Mouse (Mus musculus) neutrophil, adult 5-6 weeks (primary cell): ENCODE measurements around the gene Dcp1a. TPM values are rescaled to one million over a fixed set of nuclear protein-coding genes. Genes with fewer than 3 reads are reported as not detected.
A peak's percentile ranks its signal among the peaks of the same experiment; 100 is the strongest.

Source experiments
- ATAC-seq: fragments of 151-379, 151-347 bp; 2 replicates; pipeline ENCODE4 v1.8.0; 2017; ENCODE audit warnings: mild to moderate bottlenecking, moderate TSS enrichment; ENCODE audit not compliant: insufficient number of reproducible peaks, poor library complexity, low FRiP score, severe bottlenecking; ENCODE audit errors: extremely low read depth
- total RNA-seq: library from RNA; stranded (forward); fragments of 200-1000 nt; gene quantifications from 2 replicates; pipeline ENCODE4 v1.2.3, GENCODE M21; 2017

The Dcp1a gene
- total RNA-seq, 1 experiment from 2014 or later: 33.1 TPM

- ATAC-seq: no peak
Measured at GRCm38 (mm10) chr14:30551981-30552380, 72.6 kb downstream of the Dcp1a start.

- peak; percentile 41; the same call in 1 of the 2 replicates for ATAC-seq
Measured at GRCm38 (mm10) chr14:30553185-30553584, 73.8 kb downstream of the Dcp1a start.

- ATAC-seq: no peak
Measured at GRCm38 (mm10) chr14:30556651-30557050, 77.3 kb downstream of the Dcp1a start.

GRCm38 (mm10) chr14:30557730-30558129, 78.4 kb downstream of the Dcp1a start:
- no peak for ATAC-seq

GRCm38 (mm10) chr14:30559321-30559850, 80.1 kb downstream of the Dcp1a start:
- ATAC-seq: no peak

- no peak for ATAC-seq
Measured at GRCm38 (mm10) chr14:30560803-30561389, 81.6 kb downstream of the Dcp1a start.

- ATAC-seq: no peak
Measured at GRCm38 (mm10) chr14:30561470-30562187, 82.3 kb downstream of the Dcp1a start.

GRCm38 (mm10) chr14:30562343-30562742, 83.0 kb downstream of the Dcp1a start:
- no peak for ATAC-seq

GRCm38 (mm10) chr14:30564451-30564850, 85.1 kb downstream of the Dcp1a start:
- ATAC-seq: no peak

- no peak for ATAC-seq
Measured at GRCm38 (mm10) chr14:30566317-30566716, 87.0 kb downstream of the Dcp1a start.

- no peak for ATAC-seq
Measured at GRCm38 (mm10) chr14:30568016-30568415, 88.7 kb downstream of the Dcp1a start.

GRCm38 (mm10) chr14:30570303-30570702, 91.0 kb downstream of the Dcp1a start:
- no peak for ATAC-seq

GRCm38 (mm10) chr14:30572253-30572652, 92.9 kb downstream of the Dcp1a start:
- ATAC-seq: no peak

- no peak for ATAC-seq
Measured at GRCm38 (mm10) chr14:30573235-30573634, 93.9 kb downstream of the Dcp1a start.

GRCm38 (mm10) chr14:30573983-30574584, 94.7 kb downstream of the Dcp1a start:
- ATAC-seq: peak; percentile 72

GRCm38 (mm10) chr14:30575791-30576190, 96.5 kb downstream of the Dcp1a start:
- no peak for ATAC-seq

- no peak for ATAC-seq
Measured at GRCm38 (mm10) chr14:30576260-30576659, 96.9 kb downstream of the Dcp1a start.
